Mouse (Mus musculus) bone marrow, adult 2 months (tissue): ENCODE results near the gene Rell1. TPM values are rescaled to one million over a fixed set of nuclear protein-coding genes. Genes with fewer than 3 reads are reported as not detected.

Source experiments
- H3K27ac ChIP-seq: fragments of 200-500 bp; 2 replicates; pipeline ENCODE4 v1.5.1; 2012; ENCODE audit warnings: low read depth, mild to moderate bottlenecking, control low read depth, inconsistent platforms, low read length; ENCODE audit not compliant: control insufficient read depth, poor library complexity, insufficient read depth
- H3K4me1 ChIP-seq: fragments of 200-500 bp; 2 replicates; pipeline ENCODE4 v1.6.1; 2011; ENCODE audit warnings: low read length; ENCODE audit not compliant: control insufficient read depth, insufficient read depth
- H3K4me3 ChIP-seq: fragments of 200-500 bp; replicated peaks from 2 replicates; pipeline ENCODE3; 2011; ENCODE audit warnings: mild to moderate bottlenecking, low read depth, low read length, control low read depth; ENCODE audit not compliant: control insufficient read depth
- CTCF ChIP-seq: fragments of 200-500 bp; IDR thresholded peaks from 2 replicates; pipeline ENCODE4 v1.5.1; 2011; ENCODE audit warnings: low read length, control low read depth; ENCODE audit not compliant: control insufficient read depth, insufficient read depth
- POLR2A ChIP-seq: fragments of 200-500 bp; IDR thresholded peaks from 2 replicates; pipeline ENCODE4 v1.6.1; 2011; ENCODE audit warnings: low read depth, mild to moderate bottlenecking, control low read depth, low read length, borderline replicate concordance; ENCODE audit not compliant: control insufficient read depth
- WGBS: fragments of 180-500 bp; shearing (Covaris S2); methylation state at CpG from one replicate; pipeline ENCODE4 v1.1.7; 2018; 5-methylcytosine and 5-hydroxymethylcytosine counted together
- polyA plus RNA-seq: library from polyadenylated mRNA; stranded (reverse); fragments of >200 nt; gene quantifications from 2 replicates; pipeline ENCODE4 v1.2.4, GENCODE M21; 2011; ENCODE audit warnings: low replicate concordance; ENCODE audit not compliant: missing spikeins, insufficient read depth, insufficient read length

Gene Rell1
- polyA plus RNA-seq, 1 experiment = 18.9 TPM

DNA sequence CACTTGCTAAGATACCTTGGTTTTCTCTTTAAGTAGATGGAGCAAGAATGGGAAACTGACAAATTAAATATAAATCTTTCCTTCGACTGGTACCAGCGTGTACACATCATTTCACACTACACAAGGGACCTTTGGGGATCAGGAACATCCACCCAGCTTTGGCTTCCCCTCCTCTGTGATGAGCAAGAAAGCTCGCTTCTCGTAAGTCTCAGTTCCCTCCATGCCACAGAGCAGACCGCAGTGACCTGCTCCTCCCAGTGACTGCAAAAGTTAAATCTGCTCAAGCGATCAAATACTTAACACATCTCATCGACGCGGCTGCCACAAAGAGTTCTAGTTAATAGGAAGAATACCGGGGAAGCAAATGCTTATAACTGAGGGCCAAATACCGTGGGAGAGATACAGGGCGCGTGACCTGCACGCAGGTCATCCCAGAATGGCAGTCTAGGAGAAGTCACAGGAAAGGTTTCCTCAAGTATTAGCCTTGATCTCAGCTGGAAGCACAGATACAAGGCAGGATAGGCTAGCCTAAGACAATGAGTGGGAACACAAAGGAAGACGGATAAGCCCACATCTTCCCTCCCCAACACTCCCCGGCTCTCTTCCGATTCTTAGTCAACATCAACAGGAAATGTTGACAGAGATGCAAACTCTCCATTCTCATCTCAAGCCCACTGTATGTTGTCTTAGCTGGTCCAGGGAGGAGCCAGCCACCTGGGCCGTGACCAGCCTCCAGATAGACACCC, 9.6 kb downstream of the Rell1 start:
- Histone ChIP-seq H3K27ac (peak overlapping the region; percentile 34), H3K4me1 (no peaks in the 10 kb centered on the region; the same call in 1 of the 2 replicates), H3K4me3 (no peak overlapping the region)
- 77% methylated on average over 18 of the region's 18 CpGs for WGBS
- TF ChIP-seq POLR2A (no peak), CTCF (no peak)

DNA sequence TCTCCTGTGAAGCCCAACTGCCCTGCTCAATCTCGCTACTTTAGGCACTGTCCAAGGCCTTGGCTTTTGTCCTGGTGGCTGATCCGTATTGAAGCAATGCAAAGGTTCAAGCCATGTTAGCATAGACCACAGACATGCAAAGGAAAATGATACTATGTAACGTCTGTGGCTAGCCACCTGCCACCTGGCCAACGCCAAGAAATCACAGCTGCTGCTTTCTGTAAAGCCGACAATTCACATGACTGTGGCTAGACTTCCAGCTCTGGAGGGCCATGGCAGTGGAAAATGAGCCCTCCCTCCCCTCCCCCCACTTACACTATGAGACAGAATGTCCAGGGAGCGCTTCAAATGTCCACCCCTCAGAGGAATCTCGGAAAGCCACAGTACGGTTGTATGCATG, 11.1 kb downstream of the Rell1 start:
- no peaks in the 10 kb centered on the region; the same call in 1 of the 2 replicates for H3K4me1 ChIP-seq
- 83% methylated on average over 8 of the region's 8 CpGs for WGBS
- no peak overlapping the region for H3K27ac ChIP-seq
- TF ChIP-seq CTCF (no peak), POLR2A (no peak)
- no peak overlapping the region for H3K4me3 ChIP-seq

DNA sequence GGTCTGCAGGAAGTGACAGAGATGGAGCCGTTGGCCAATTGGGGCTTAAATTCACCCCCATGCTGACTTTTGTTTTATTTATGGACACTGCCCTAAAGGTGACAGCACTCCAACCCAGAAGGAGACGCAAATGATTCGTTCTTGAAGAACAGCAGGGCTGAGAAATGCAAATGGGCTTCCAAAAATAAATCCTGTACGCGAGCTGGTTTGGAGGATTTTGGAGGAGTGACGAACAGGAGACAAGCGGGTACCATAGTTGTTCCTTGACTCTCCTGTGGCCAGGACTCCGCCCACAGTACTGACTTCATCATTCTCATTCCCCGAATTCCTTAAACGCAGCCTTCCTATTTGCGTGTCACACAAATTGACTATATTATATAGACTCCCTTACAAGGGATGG, 12.3 kb downstream of the Rell1 start:
- WGBS = 92% methylated on average over 11 of the region's 11 CpGs
- Histone ChIP-seq H3K4me3 (no peak overlapping the region), H3K27ac (no peak overlapping the region), H3K4me1 (no peaks in the 10 kb centered on the region; the same call in 1 of the 2 replicates)
- no peak for TF ChIP-seq POLR2A
- TF ChIP-seq CTCF = no peak

DNA sequence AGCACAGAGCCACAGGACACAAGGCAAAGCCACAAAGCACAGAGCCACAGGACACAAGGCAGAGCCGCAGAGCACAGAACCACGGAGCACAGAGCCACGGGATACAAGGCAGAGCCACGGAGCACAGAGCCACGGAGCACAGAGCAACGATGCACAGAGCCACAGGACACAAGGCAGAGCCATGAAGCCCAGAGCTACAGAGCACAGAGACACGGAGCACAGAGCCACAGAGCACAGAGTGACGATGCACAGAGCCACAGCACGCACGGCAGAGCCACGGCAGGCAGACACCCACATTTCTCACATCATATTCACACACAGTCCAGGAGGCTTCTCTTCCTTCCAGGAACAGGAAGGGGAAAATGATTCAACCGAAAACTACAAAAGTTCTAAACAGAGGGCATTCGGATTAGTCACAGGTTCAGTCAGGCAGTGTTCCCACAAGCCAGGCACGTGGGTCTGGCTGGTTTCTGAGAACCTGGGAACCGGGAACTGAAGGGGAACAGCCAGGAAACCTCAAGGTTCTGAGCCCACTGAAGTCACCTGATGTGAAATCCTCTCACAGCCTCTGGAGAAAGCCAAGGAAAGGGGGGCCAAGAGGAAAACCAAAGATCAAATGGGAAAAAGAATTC, 15.2 kb downstream of the Rell1 start:
- 89% methylated on average over 15 of the region's 15 CpGs for WGBS
- H3K4me3 ChIP-seq = no peak overlapping the region
- TF ChIP-seq POLR2A (no peak), CTCF (no peak)

DNA sequence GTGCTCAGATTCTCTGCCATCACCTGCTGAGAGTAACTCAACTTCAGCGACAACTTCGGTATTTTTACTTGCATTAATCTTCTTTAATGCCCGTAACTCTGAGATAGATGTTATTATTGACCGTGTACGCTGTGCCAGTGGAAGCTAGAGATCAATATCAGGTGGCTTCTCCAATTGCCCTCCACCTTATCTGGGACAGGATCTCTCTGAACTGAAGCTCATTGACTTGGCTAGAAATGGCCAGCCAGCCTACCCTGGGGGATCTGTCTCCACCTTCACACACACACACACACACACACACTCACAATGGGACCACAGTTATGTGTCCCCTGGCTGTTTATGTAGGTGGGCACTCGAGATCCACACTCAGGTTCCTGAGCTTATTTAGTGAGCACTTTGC, 16.7 kb downstream of the Rell1 start:
- H3K4me3 ChIP-seq = no peak overlapping the region
- H3K27ac ChIP-seq = no peak overlapping the region
- WGBS = 85% methylated on average over 6 of the region's 6 CpGs
- no peaks in the 10 kb centered on the region for H3K4me1 ChIP-seq
- TF ChIP-seq POLR2A (no peak), CTCF (no peak)

More for the DNA sequence above, 15.2 kb downstream of the Rell1 start:
- H3K27ac ChIP-seq = no peak overlapping the region
- no peaks in the 10 kb centered on the region for H3K4me1 ChIP-seq

DNA sequence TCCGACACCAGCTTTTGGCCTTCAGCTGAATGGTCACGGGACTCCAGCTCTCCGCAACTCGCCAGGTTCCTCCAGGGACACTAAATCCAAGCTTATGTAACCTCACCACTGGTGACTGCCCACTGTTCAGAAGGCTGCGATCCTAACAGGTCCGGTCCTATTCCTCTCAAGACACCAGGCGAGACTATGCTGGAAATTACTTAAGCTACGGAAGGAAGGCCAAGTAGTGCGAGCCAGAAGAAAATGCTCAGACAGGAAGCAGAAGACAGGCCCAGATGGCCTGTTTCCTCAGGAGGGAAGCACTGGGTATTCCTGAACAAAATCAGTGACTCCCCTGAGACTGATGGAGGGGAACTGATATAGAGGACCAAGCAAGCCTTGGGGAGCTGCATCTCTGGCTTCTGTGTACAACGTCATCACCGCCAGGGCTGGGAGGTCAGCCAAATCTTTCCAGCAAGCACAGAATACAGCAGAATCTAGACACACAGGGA, 17.2 kb downstream of the Rell1 start:
- 83% methylated on average over 11 of the region's 11 CpGs for WGBS
- H3K4me1 ChIP-seq = no peaks in the 10 kb centered on the region
- H3K27ac ChIP-seq = no peak overlapping the region
- TF ChIP-seq CTCF = no peak
- TF ChIP-seq POLR2A = no peak
- H3K4me3 ChIP-seq = no peak overlapping the region

DNA sequence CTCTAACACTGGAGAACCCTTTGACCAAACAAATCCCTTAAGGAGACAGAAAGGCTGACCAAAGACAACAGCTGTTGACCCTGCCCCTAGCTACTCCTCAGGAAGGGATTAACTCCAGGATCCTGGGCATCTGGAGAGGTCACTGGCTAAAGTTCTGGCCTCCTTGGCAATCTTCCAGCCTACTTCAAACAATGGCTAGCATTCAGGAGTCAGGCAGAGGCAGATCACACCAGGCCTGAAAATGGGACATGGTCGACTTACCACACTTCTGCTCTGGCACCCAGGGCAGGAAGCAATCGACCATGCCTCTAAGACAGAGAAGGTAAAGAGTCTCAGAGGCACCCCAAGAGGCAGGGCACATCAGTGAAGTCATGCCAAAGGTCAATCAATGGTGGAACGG, 19.5 kb downstream of the Rell1 start:
- TF ChIP-seq CTCF = no peak
- no peak for TF ChIP-seq POLR2A
- Histone ChIP-seq H3K4me3 (no peak overlapping the region), H3K4me1 (peaks cover 2% of the 10 kb centered on the region; the same call in 1 of the 2 replicates), H3K27ac (no peak overlapping the region)
- 21% methylated on average over 3 of the region's 3 CpGs for WGBS

DNA sequence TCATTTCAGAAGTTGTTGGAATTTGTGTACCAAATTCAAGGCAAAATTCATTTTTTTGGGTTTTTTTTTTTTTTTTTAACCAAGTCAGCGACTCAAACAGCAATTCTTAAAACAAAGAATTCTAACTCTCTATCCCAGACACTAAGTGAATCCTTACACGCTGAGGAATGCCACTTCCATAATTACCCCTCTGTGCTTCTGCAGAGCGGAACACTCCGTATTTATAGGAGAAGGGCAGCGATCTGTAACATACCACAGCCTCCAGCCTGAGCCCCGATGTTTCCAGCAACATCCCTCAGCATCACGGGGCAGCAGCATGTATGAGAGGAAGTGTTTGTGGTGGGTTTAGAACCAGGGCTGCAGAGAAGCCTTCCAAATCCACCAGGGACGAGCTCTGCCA, 21.2 kb downstream of the Rell1 start:
- 89% methylated on average over 8 of the region's 8 CpGs for WGBS
- H3K4me3 ChIP-seq = no peak overlapping the region
- H3K4me1 ChIP-seq = peaks cover 5% of the 10 kb centered on the region; the same call in 1 of the 2 replicates
- no peak overlapping the region for H3K27ac ChIP-seq
- TF ChIP-seq CTCF (no peak), POLR2A (no peak)

DNA sequence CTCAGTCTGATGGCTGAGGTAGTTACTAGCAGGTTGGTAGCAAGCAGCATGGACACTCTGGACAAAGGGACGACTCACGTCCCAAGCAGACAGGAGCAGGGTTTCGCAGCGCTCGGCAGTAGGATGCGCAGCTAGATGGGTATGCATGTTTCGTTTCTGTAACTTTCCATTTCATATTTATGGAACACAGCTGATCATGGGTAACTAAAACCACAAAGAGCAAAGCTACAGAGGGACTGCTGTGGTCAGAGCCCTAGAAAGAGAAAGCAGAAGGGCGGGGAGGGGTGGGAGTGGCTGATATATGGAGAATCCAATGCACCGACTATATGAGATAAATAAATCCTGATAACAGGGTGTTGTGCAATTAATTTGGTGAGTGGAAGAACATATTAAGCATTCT, 25.4 kb downstream of the Rell1 start:
- 0 out of 2 replicates have a peak overlapping the region, but pooled peaks have one; percentile 58 for H3K27ac ChIP-seq
- WGBS = 15% methylated on average over 9 of the region's 9 CpGs
- no peak for TF ChIP-seq CTCF
- TF ChIP-seq POLR2A = no peak
- H3K4me1 ChIP-seq = peaks cover 8% of the 10 kb centered on the region
- H3K4me3 ChIP-seq = peak overlapping the region; percentile 27
